Mouse (Mus musculus) MEL (cell line): ENCODE measurements around the gene Snx29. TPM values are rescaled to one million over a fixed set of nuclear protein-coding genes. Genes with fewer than 3 reads are reported as not detected.

Experiments used
- DNase-seq: peaks from one replicate; pipeline ENCODE4 v3.0.0; 2011; ENCODE audit warnings: low read depth, low spot score
- H3K27ac ChIP-seq: 2 replicates; pipeline ENCODE4 v1.5.1; 2012; ENCODE audit warnings: low read depth, mild to moderate bottlenecking, control low read depth, low read length, moderate library complexity; ENCODE audit not compliant: control insufficient read depth
- H3K27me3 ChIP-seq, 2 experiments: fragments of 150-350 bp in 1 of 2; sonication (generic) in 1 of 2; 2 replicates each; pipeline ENCODE4 v1.6.1; 2012; ENCODE audit warnings: low read length in 2 of 2, mild to moderate bottlenecking in 2 of 2, improper control_type of control experiment in 1 of 2, moderate library complexity in 1 of 2; ENCODE audit not compliant: insufficient read depth in 2 of 2, control insufficient read depth in 1 of 2
- H3K36me3 ChIP-seq, 2 experiments: 2 replicates each; pipeline ENCODE4 v1.6.1; 2012 to 2014; ENCODE audit warnings: low read length in 2 of 2, improper control_type of control experiment in 1 of 2, inconsistent platforms in 1 of 2, mild to moderate bottlenecking in 1 of 2; ENCODE audit not compliant: insufficient read depth in 2 of 2, control insufficient read depth in 1 of 2
- H3K4me1 ChIP-seq, 2 experiments: fragments of 150-350 bp in 1 of 2; sonication (generic) in 1 of 2; 2 replicates each; pipeline ENCODE4 v1.6.1; 2012; ENCODE audit warnings: low read length in 2 of 2, improper control_type of control experiment in 1 of 2, mild to moderate bottlenecking in 1 of 2; ENCODE audit not compliant: insufficient read depth in 2 of 2, control insufficient read depth in 1 of 2
- H3K4me3 ChIP-seq, 2 experiments: fragments of 150-350 bp in 1 of 2; sonication (generic) in 1 of 2; 2 replicates each; pipeline ENCODE4 v1.5.1; 2012; ENCODE audit warnings: low read depth in 2 of 2, low read length in 2 of 2, mild to moderate bottlenecking in 2 of 2, moderate library complexity in 2 of 2, control low read depth in 1 of 2, improper control_type of control experiment in 1 of 2; ENCODE audit not compliant: control insufficient read depth in 1 of 2, insufficient read depth in 1 of 2
- H3K79me2 ChIP-seq: 2 replicates; pipeline ENCODE4 v1.6.1; 2012; ENCODE audit warnings: mild to moderate bottlenecking, low read length, moderate library complexity; ENCODE audit not compliant: control insufficient read depth, poor library complexity, insufficient read depth
- H3K9ac ChIP-seq: 2 replicates; pipeline ENCODE4 v1.6.1; 2012; ENCODE audit warnings: low read depth, mild to moderate bottlenecking, control low read depth, low read length, moderate library complexity; ENCODE audit not compliant: control insufficient read depth, poor library complexity, severe bottlenecking
- H3K9me3 ChIP-seq: fragments of 150-350 bp; sonication (generic); replicated peaks from 2 replicates; pipeline ENCODE4 v1.6.1; 2012; ENCODE audit warnings: mild to moderate bottlenecking, low read length, improper control_type of control experiment, moderate library complexity; ENCODE audit not compliant: insufficient read depth
- BHLHE40 ChIP-seq: IDR thresholded peaks from 2 replicates; pipeline ENCODE4 v1.6.1; 2012; ENCODE audit warnings: low read depth, mild to moderate bottlenecking, inconsistent platforms, low read length, improper control_type of control experiment, borderline replicate concordance
- CTCF ChIP-seq, 3 experiments: IDR thresholded peaks in 2 of 3; conservative IDR thresholded peaks in 1 of 3; 2 replicates each; pipeline ENCODE4 v1.5.1; 2011 to 2012; ENCODE audit warnings: low read length in 3 of 3, low read depth in 2 of 3, mild to moderate bottlenecking in 2 of 3, improper control_type of control experiment in 1 of 3, inconsistent platforms in 1 of 3, mixed read lengths in 1 of 3, moderate library complexity in 1 of 3; ENCODE audit not compliant: control insufficient read depth in 1 of 3, insufficient read depth in 1 of 3, poor library complexity in 1 of 3, severe bottlenecking in 1 of 3
- E2F4 ChIP-seq: IDR thresholded peaks from 2 replicates; pipeline ENCODE4 v1.6.1; 2011; ENCODE audit warnings: low read depth, low read length, improper control_type of control experiment, borderline replicate concordance
- EP300 ChIP-seq, 2 experiments: IDR thresholded peaks; 2 replicates each; pipeline ENCODE4 v1.6.1; 2011; ENCODE audit warnings: improper control_type of control experiment in 2 of 2, low read length in 2 of 2, low read depth in 1 of 2, mild to moderate bottlenecking in 1 of 2
- ETS1 ChIP-seq: IDR thresholded peaks from 2 replicates; pipeline ENCODE4 v1.6.1; 2012; ENCODE audit warnings: low read depth, mild to moderate bottlenecking, inconsistent platforms, low read length, improper control_type of control experiment, moderate library complexity
- GABPA ChIP-seq: IDR thresholded peaks from 2 replicates; pipeline ENCODE4 v1.6.1; 2012; ENCODE audit warnings: low read depth, mild to moderate bottlenecking, inconsistent platforms, low read length, improper control_type of control experiment, moderate library complexity
- GATA1 ChIP-seq: IDR thresholded peaks from 2 replicates; pipeline ENCODE4 v1.6.1; 2011; ENCODE audit warnings: low read depth, low read length, improper control_type of control experiment
- HCFC1 ChIP-seq: IDR thresholded peaks from 2 replicates; pipeline ENCODE4 v1.6.1; 2012; ENCODE audit warnings: low read depth, mild to moderate bottlenecking, inconsistent platforms, low read length, improper control_type of control experiment, moderate library complexity
- MAFK ChIP-seq: IDR thresholded peaks from 2 replicates; pipeline ENCODE4 v1.6.1; 2011; ENCODE audit warnings: low read depth, mild to moderate bottlenecking, low read length, improper control_type of control experiment, borderline replicate concordance
- MAX ChIP-seq: IDR thresholded peaks from 2 replicates; pipeline ENCODE4 v1.6.1; 2011; ENCODE audit warnings: low read length, improper control_type of control experiment
- MAZ ChIP-seq: IDR thresholded peaks from 2 replicates; pipeline ENCODE4 v1.6.1; 2012; ENCODE audit warnings: low read depth, mild to moderate bottlenecking, inconsistent platforms, low read length, improper control_type of control experiment
- MEF2A ChIP-seq: IDR thresholded peaks from 2 replicates; pipeline ENCODE4 v1.6.1; 2014; ENCODE audit warnings: low read depth, mild to moderate bottlenecking, inconsistent platforms, low read length, improper control_type of control experiment; ENCODE audit not compliant: poor library complexity, insufficient replicate concordance, severe bottlenecking; ENCODE audit errors: extremely low read depth
- MYB ChIP-seq: IDR thresholded peaks from 2 replicates; pipeline ENCODE4 v1.6.1; 2011; ENCODE audit warnings: mild to moderate bottlenecking, low read depth, low read length, improper control_type of control experiment
- MYC ChIP-seq: IDR thresholded peaks from 2 replicates; pipeline ENCODE4 v1.6.1; 2011; ENCODE audit warnings: low read depth, mild to moderate bottlenecking, low read length, improper control_type of control experiment, moderate library complexity
- POLR2A ChIP-seq, 2 experiments: IDR thresholded peaks; 2 replicates each; pipeline ENCODE4 v1.6.1; 2011 to 2012; ENCODE audit warnings: low read length in 2 of 2, mild to moderate bottlenecking in 2 of 2, control low read depth in 1 of 2, improper control_type of control experiment in 1 of 2, low read depth in 1 of 2, moderate library complexity in 1 of 2; ENCODE audit not compliant: control insufficient read depth in 1 of 2, insufficient read depth in 1 of 2, poor library complexity in 1 of 2
- RCOR1 ChIP-seq: IDR thresholded peaks from 2 replicates; pipeline ENCODE4 v1.6.1; 2012; ENCODE audit warnings: low read depth, mild to moderate bottlenecking, inconsistent platforms, low read length, improper control_type of control experiment
- SIN3A ChIP-seq: IDR thresholded peaks from 2 replicates; pipeline ENCODE4 v1.6.1; 2012; ENCODE audit warnings: low read length, improper control_type of control experiment, inconsistent platforms
- TBP ChIP-seq: IDR thresholded peaks from 2 replicates; pipeline ENCODE4 v1.8.0; 2011; ENCODE audit warnings: low read depth, low read length, improper control_type of control experiment
- TCF12 ChIP-seq: IDR thresholded peaks from 2 replicates; pipeline ENCODE4 v1.6.1; 2014; ENCODE audit warnings: low read depth, mild to moderate bottlenecking, inconsistent platforms, low read length, improper control_type of control experiment, moderate library complexity
- UBTF ChIP-seq: IDR thresholded peaks from 2 replicates; pipeline ENCODE4 v1.6.1; 2012; ENCODE audit warnings: low read depth, mild to moderate bottlenecking, inconsistent platforms, low read length, improper control_type of control experiment, moderate library complexity, borderline replicate concordance; ENCODE audit not compliant: insufficient read depth
- USF1 ChIP-seq: IDR thresholded peaks from 2 replicates; pipeline ENCODE4 v1.6.1; 2014; ENCODE audit warnings: low read depth, mild to moderate bottlenecking, inconsistent platforms, low read length, improper control_type of control experiment, moderate library complexity
- USF2 ChIP-seq, 2 experiments: IDR thresholded peaks; 2 replicates each; pipeline ENCODE4 v1.6.1; 2011 to 2012; ENCODE audit warnings: improper control_type of control experiment in 2 of 2, low read length in 2 of 2, borderline replicate concordance in 1 of 2, inconsistent platforms in 1 of 2, low read depth in 1 of 2, mild to moderate bottlenecking in 1 of 2; ENCODE audit not compliant: insufficient read depth in 1 of 2
- ZNF384 ChIP-seq: IDR thresholded peaks from 2 replicates; pipeline ENCODE4 v1.6.1; 2012; ENCODE audit warnings: low read depth, mild to moderate bottlenecking, inconsistent platforms, low read length, improper control_type of control experiment
- polyA plus RNA-seq, 2 experiments: library from polyadenylated mRNA; stranded (reverse) in 1 of 2; unstranded in 1 of 2; fragments of >175 nt in 1 of 2; fragments of >200 nt in 1 of 2; gene quantifications; 2 replicates each; pipeline versions ENCODE4 v1.2.1 to v1.2.4; 2012; ENCODE audit warnings: low replicate concordance in 2 of 2, low read depth in 1 of 2; ENCODE audit not compliant: insufficient read length in 2 of 2, insufficient read depth in 1 of 2, missing spikeins in 1 of 2
- total RNA-seq: library from RNA; depleted of rRNA; stranded (reverse); fragments of 300-350 nt; gene quantifications from 2 replicates; pipeline ENCODE4 v1.2.3, GENCODE M21; 2012

Gene Snx29
- total and polyA plus RNA-seq, 3 experiments = 0.72 to 0.73 TPM; not detected in 1

- H3K27me3 ChIP-seq = no peaks in the 10 kb centered on the region
- no peaks in the 10 kb centered on the region for H3K9me3 ChIP-seq
- no peak overlapping the region for H3K4me3 ChIP-seq
- no peak overlapping the region for H3K9ac ChIP-seq
- TF ChIP-seq USF2 (IDR thresholded peaks at IDR 0.05; ENCODE audit: borderline replicate concordance in 1 of 2, insufficient read depth in 1 of 2, low read depth in 1 of 2, low read length in 2 of 2) (no peak), MAZ (no peak), MYC (no peak), ETS1 (no peak), MEF2A (no peak), TBP (no peak), USF1 (no peak), RCOR1 (no peak), CTCF (IDR thresholded peaks at IDR 0.05 in 2 of 3, conservative IDR thresholded peaks at IDR 0.05 in 1 of 3; ENCODE audit: control insufficient read depth in 1 of 3, insufficient read depth in 1 of 3, low read depth in 2 of 3, low read length in 3 of 3, poor library complexity in 1 of 3, severe bottlenecking in 1 of 3) (no peak), HCFC1 (no peak), BHLHE40 (no peak), GATA1 (no peak), E2F4 (no peak), GABPA (no peak)
- no peaks in the 10 kb centered on the region for H3K4me1 ChIP-seq
- no peaks in the 10 kb centered on the region for H3K36me3 ChIP-seq
- no peaks in the 10 kb centered on the region for H3K79me2 ChIP-seq
- no peak for DNase-seq
- no peak overlapping the region for H3K27ac ChIP-seq
These were observed 421.0 kb downstream of the Snx29 start for GRCm38 (mm10) chr16:11743724-11744123.

- H3K9me3 ChIP-seq = no peaks in the 10 kb centered on the region
- no peaks in the 10 kb centered on the region for H3K27me3 ChIP-seq
- H3K4me3 ChIP-seq = no peak overlapping the region
- no peaks in the 10 kb centered on the region for H3K79me2 ChIP-seq
- DNase-seq = no peak
- no peaks in the 10 kb centered on the region for H3K36me3 ChIP-seq
- no peak for TF ChIP-seq EP300 (IDR thresholded peaks at IDR 0.05; ENCODE audit: low read depth in 1 of 2, low read length in 2 of 2)
- TF ChIP-seq MYB = no peak
- no peak for TF ChIP-seq ZNF384
- no peak for TF ChIP-seq E2F4
- TF ChIP-seq MAX = no peak
- no peak for TF ChIP-seq UBTF
- no peak for TF ChIP-seq TCF12
- no peak for TF ChIP-seq MAFK
- no peak for TF ChIP-seq POLR2A (IDR thresholded peaks at IDR 0.05; ENCODE audit: control insufficient read depth in 1 of 2, insufficient read depth in 1 of 2, low read depth in 1 of 2, low read length in 2 of 2, poor library complexity in 1 of 2)
- no peak for TF ChIP-seq SIN3A
- TF ChIP-seq MAZ = no peak
- no peak for TF ChIP-seq GABPA
- TF ChIP-seq USF2 (IDR thresholded peaks at IDR 0.05; ENCODE audit: borderline replicate concordance in 1 of 2, insufficient read depth in 1 of 2, low read depth in 1 of 2, low read length in 2 of 2) = no peak
- TF ChIP-seq, all 39 proteins: peak for 0
- Histone ChIP-seq H3K9ac (no peak overlapping the region), H3K27ac (no peak overlapping the region), H3K4me1 (no peaks in the 10 kb centered on the region)
These were observed 423.3 kb downstream of the Snx29 start for GRCm38 (mm10) chr16:11746036-11746435.
